Mouse (Mus musculus): ENCODE data around the gene Zfand6.

- no peak for TF ChIP-seq CTCF (IDR thresholded peaks at IDR 0.05; ENCODE audit: low read depth)
- TF ChIP-seq EP300 (IDR thresholded peaks at IDR 0.05; ENCODE audit: low read depth): no peak
Measured at GRCm38 (mm10) chr7:84587101-84587783, 102.5 kb downstream of the Zfand6 start.
